Mouse (Mus musculus): ENCODE measurements around the gene Wdr24.
"Not testable (repeated sequence)": the region's sequence is repeated elsewhere in the genome, so short reads cannot be mapped to it uniquely, and the experiment has no call there.

Gene Wdr24

GRCm38 (mm10) chr17:25860832-25861703 lies 37.6 kb downstream of the Wdr24 start, which contains the start of gene Wdr90:
Gene Wdr90 (minus strand): TSS chr17:25861501.
- peak; percentile 93 for DNase-seq (ENCODE audit: low read depth, low spot score)

DNA sequence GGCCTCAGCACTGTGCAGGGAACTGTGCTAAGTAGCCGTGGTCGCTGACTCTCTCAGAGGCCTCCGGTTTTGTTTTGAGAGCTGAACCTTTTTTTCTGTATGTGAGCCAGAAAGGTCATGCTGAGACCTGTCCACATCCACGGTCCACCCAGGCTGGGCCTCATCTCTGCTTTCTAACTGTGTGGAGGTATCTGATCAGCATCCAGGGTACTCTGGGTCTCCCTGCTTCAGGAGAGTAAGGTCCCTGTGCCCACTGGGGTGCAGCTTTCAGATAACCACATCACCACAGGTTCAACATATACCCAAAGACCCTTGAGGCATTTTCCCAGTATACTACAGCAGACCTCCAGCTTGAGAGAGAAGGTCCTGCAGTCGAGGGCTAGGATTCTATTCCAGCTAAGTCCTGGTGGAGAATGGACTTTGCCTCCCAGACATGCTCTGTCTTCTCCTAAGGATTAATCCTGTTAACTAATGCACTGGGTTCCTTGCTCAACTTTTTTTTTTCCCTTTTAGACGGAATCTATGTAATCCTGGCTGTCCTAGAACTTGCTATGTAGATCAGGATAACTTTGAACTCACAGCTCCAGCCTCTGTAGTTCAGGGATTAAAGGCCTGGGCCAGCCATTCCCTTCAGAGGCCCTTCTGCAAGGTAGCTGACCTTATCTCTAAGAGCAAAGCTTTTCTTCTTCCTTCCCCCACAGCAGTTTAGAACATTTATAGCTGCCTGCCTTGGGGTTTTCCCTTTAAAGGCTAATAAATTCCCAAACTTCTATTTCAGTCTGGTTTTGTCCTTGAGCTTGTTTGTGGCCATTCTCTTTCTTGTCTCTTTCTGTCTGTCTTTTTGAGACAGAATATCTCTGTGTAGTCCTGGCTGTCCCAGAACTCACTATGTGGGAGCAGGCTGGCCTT lies 38.5 kb downstream of the Wdr24 start:
- DNase-seq (ENCODE audit: low read depth, low spot score) = no peak

DNA sequence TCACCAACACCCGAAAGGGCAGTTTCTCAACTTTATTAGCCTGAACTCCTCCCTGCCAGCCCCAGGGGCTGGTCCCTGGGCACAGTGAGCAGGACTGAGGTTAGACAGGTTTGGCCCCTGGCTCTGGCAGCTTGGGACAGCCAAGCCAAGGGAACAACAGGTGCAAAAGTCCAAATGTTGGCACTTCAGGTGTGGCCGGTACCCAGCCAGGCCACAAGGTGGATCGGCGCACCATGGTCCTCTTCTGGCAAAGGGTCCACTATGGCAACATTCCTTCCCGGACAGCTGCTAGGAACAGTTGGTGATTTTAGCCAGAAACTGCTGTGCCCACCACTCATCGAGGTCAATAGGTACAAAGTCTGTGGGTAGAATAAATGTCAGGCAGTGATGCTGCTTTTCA lies 40.3 kb downstream of the Wdr24 start:
- DNase-seq (ENCODE audit: low read depth, low spot score) = no peak

- no peak for DNase-seq (ENCODE audit: low read depth, low spot score)
Observed at GRCm38 (mm10) chr17:25864311-25864710, 40.9 kb downstream of the Wdr24 start.

GRCm38 (mm10) chr17:25865288-25865687 lies 41.9 kb downstream of the Wdr24 start:
- DNase-seq (ENCODE audit: low read depth, low spot score) = no peak

- no peak for DNase-seq (ENCODE audit: low read depth, low spot score)
Observed at GRCm38 (mm10) chr17:25866172-25866571, 42.7 kb downstream of the Wdr24 start.

- DNase-seq (ENCODE audit: low read depth, low spot score) = peak; percentile 29
Observed at GRCm38 (mm10) chr17:25867509-25867835, 44.0 kb downstream of the Wdr24 start.

GRCm38 (mm10) chr17:25867836-25868600 lies 44.6 kb downstream of the Wdr24 start:
- no peak for DNase-seq (ENCODE audit: low read depth, low spot score)

GRCm38 (mm10) chr17:25868601-25869191 lies 45.3 kb downstream of the Wdr24 start, which contains the start of gene Mcrip2:
Gene Mcrip2 (minus strand): TSS chr17:25868764.
- DNase-seq (ENCODE audit: low read depth, low spot score) = peak; percentile 80

DNA sequence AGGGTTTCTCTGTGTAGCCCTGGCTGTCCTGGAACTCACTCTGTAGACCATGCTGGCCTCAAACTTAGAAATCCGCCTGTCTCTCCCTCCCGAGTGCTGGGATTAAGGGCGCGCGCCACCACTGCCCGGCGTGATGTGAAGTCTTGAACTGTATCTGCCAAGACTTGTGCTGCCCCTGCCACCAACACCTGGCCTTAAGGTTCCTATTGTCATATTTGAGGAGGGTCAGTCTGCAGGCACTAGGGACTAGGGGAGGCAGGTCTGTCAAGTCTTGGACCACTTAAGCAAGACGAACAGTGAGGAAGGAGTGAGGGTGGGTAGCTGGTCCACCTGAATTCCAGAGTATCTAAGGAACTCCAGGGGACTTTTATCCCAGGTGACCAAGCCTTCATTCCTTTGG lies 46.1 kb downstream of the Wdr24 start:
- DNase-seq (ENCODE audit: low read depth, low spot score) = no peak

GRCm38 (mm10) chr17:25869954-25870353 lies 46.5 kb downstream of the Wdr24 start:
- no peak for DNase-seq (ENCODE audit: low read depth, low spot score)

GRCm38 (mm10) chr17:25871566-25871965 lies 48.1 kb downstream of the Wdr24 start:
- DNase-seq (ENCODE audit: low read depth, low spot score) = not testable (repeated sequence)

DNA sequence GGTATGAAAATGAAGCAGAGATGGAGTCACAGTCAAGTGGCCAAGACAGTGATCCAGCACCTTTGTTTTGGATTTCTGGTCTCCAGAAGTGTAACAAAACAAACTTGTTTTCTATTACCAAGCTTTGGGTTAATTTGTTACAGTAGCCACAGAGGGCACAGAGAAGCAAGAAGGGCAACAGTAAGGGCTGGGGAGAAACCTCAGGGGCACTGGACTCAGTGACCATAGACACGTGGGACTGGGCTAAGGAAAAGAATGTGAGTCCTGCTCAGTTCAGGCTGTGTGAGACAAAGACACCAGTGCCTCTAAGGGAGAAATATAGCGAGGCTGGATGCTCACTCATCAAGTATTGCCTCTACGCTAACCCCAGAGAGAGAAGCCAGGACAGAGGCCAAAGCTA lies 49.2 kb downstream of the Wdr24 start:
- DNase-seq (ENCODE audit: low read depth, low spot score) = no peak

GRCm38 (mm10) chr17:25873405-25874147 lies 50.1 kb downstream of the Wdr24 start:
- DNase-seq (ENCODE audit: low read depth, low spot score) = no peak

DNA sequence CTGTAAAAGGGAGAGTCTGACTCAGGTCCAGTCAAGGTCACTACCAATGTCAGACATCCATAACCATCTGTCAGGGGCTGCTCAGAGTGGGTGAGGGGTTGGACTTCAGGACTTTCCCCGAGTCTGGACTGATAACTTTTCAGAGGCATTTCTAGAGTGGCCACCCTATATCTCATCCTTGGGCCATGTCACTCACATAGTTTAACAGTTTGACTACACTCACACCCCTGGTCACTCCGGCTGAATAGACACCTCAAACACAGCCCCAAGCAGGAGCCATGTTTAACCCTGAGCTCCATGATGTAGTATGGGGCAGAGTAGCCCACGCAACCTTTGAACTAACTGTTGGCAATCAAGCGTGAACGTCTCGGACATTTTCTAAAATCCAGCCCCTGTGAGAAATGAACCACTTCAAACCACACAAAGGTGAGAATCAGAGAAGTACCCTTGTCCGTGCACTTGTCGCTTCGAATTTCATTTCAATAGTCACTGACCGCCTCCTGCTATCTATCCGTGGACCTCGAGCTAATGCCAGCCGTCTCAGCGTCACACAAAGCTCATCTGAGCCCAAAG lies 50.8 kb downstream of the Wdr24 start:
- DNase-seq (ENCODE audit: low read depth, low spot score) = no peak

- DNase-seq (ENCODE audit: low read depth, low spot score) = peak; percentile 94
Observed at GRCm38 (mm10) chr17:25874721-25875170, 51.3 kb downstream of the Wdr24 start, which contains the start of gene Mettl26. Gene Mettl26 (plus strand): TSS chr17:25875074.

DNA sequence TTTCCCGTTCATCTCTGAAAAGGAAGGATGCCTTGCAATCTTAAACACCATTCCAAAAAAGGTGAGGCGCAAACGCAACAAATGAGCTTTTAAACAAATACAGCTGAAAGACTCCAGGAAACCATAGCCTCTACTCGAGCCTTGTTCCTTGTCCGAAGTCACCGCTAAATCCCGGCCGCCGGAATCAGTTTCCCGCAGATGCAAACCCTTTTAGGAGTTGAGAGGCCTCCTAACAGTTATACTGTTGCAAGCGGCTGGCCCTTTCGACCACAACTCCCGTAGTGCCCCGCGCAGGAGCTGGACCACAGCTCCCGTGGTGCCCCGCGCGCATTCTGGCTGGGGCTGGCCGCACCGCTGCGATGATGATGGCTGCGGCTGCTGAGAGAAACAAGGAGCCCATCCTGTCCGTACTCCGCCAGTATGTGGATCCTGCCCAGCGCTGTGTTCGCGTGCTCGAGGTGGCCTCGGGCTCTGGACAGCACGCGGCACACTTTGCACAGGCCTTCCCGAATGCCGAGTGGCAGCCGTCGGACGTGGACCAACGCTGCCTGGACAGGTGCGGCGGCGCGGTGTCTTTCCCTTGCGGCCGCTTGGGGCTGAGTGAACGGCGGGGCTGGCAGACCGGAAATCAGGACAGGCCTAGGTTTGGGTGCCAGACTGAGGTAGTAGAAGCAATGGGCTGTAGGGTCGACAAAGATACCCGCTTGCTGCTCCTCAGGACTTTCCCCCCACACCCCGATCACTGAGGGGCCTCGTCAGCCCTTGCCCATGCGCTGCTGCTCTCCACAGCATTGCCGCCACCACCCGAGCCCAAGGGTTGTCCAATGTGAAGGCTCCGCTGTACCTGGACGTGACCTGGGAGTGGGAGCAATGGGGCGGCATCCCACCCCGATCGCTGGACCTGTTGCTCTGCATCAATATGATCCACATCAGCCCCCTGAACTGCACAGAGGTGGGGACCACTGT lies 52.0 kb downstream of the Wdr24 start:
- peak; percentile 94 for DNase-seq (ENCODE audit: low read depth, low spot score)

DNA sequence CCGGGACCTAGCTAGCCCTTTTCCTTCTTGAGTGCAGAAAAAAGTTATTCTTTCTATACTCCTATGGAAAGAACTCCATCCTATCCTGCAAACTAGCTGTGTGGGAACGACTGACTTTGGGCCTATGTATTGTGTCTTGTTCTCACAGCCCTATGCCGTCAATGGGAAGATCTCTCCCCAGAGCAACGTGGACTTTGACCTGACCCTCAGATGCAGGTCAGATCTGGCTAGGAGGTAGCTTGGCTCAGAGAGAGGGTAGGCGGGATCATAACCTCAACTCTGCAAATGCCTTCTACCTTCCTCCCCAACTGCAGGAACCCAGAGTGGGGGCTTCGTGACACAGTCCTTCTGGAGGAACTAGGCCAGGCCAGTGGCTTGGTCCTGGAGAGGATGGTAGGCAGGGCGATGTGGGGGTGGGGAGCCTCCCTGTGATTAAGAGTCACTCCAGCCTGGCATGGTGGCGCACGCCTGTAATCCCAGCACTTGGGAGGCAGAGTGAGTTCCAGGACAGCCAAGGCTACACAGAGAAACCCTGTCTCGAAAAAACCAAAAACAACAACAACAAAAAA lies 53.0 kb downstream of the Wdr24 start:
- DNase-seq (ENCODE audit: low read depth, low spot score) = no peak

Data from A20 (cell line).